In genomic region chr1:74524746-74525145, GRCm38 (mm10) we compare ENCODE assay signal across 24 mouse cellular contexts. TPM values are rescaled to one million over a fixed set of nuclear protein-coding genes. Genes with fewer than 3 reads are reported as not detected.
A peak's percentile ranks its signal among the peaks of the same experiment; 100 is the strongest.
DNase-seq lines count a peak whose midpoint lies in the region; ATAC-seq and TF ChIP-seq lines count a peak whose summit lies in the region.
"Had no signal": no experiment of that assay in that cellular context is flagged by ENCODE, and none has a peak within 500 bp of the region (broad histone marks: within the 10 kb centered on the region; RNA-seq: fewer than 3 reads in every experiment).

No protein-coding gene starts in this region.

- H3K9me3 ChIP-seq in kidney, embryonic 16.5 days (ENCODE audit: low read length), result no peaks in the 10 kb centered on the region
- H3K9me3 ChIP-seq: embryonic facial prominence, embryonic 10.5 days; embryonic facial prominence, embryonic 12.5 days; forebrain, embryonic 13.5 days; forebrain, embryonic 15.5 days; G1E had no signal

- DNase-seq in heart, adult 11 months, result peak; percentile 18
- DNase-seq in heart, postnatal 14 days, result no peak
- DNase-seq in kidney, adult 2 months, result peak; percentile 73
- DNase-seq in kidney, adult 9 months, result peak; percentile 71
- DNase-seq in kidney, adult 18-20 months, result no peak
- DNase-seq: adrenal gland, adult 8-10 months; adrenal gland, postnatal 14 days; adrenal gland, postnatal 36 days; B cell, adult 2 months; cerebellum, adult 11-12 months; cerebellum, adult 2 months; cerebellum, adult 9-10 months; cerebellum, postnatal 10 days; cerebellum, postnatal 25 days had no signal

- intact Hi-C loops in heart, postnatal 14 days (cut with DNase I), result no loop called here

- TF ChIP-seq CTCF in kidney, adult 2 months (conservative IDR thresholded peaks at IDR 0.05; ENCODE audit: insufficient read depth, insufficient read length, low read depth, low read length), result no peak

- H3K27me3 ChIP-seq in kidney, adult 2 months (replicated peaks; ENCODE audit: control insufficient read depth, insufficient read depth, low read length), result no peaks in the 10 kb centered on the region
- no peaks in the 10 kb centered on the region for H3K27me3 ChIP-seq in kidney, embryonic 16.5 days (ENCODE audit: insufficient read depth, low read length)
- H3K27me3 ChIP-seq: CH12.LX; embryonic facial prominence, embryonic 12.5 days; forebrain, embryonic 13.5 days; forebrain, embryonic 15.5 days; Patski had no signal

- H3K4me3 ChIP-seq in kidney, adult 2 months (ENCODE audit: insufficient read depth, low read depth, low read length), result no peak overlapping the region
- no peak overlapping the region for H3K4me3 ChIP-seq in kidney, embryonic 16.5 days (ENCODE audit: low read length)
- H3K4me3 ChIP-seq: embryonic facial prominence, embryonic 10.5 days; embryonic facial prominence, embryonic 12.5 days; forebrain, embryonic 13.5 days; forebrain, embryonic 15.5 days had no signal

- H3K27ac ChIP-seq in kidney, adult 2 months (ENCODE audit: insufficient read depth, low read depth, low read length), result no peak overlapping the region
- H3K27ac ChIP-seq in kidney, embryonic 16.5 days (ENCODE audit: low read length), result no peak overlapping the region
- H3K27ac ChIP-seq: embryonic facial prominence, embryonic 10.5 days; embryonic facial prominence, embryonic 12.5 days; forebrain, embryonic 13.5 days; forebrain, embryonic 15.5 days had no signal

- H3K36me3 ChIP-seq in kidney, adult 2 months (ENCODE audit: control insufficient read depth, insufficient read depth, low read length), result peaks cover 13% of the 10 kb centered on the region
- H3K36me3 ChIP-seq in kidney, embryonic 16.5 days (ENCODE audit: insufficient read depth, low read length), result peaks cover 71% of the 10 kb centered on the region

- peaks cover 8% of the 10 kb centered on the region; the same call in 1 of the 2 replicates for H3K4me1 ChIP-seq in kidney, adult 2 months (ENCODE audit: control insufficient read depth, insufficient read depth, low read length)
- H3K4me1 ChIP-seq in kidney, embryonic 16.5 days (ENCODE audit: insufficient read depth, low read length), result no peaks in the 10 kb centered on the region
- H3K4me1 ChIP-seq: embryonic facial prominence, embryonic 10.5 days; embryonic facial prominence, embryonic 12.5 days; forebrain, embryonic 13.5 days; forebrain, embryonic 15.5 days had no signal

- no peak overlapping the region for H3K4me2 ChIP-seq in kidney, embryonic 16.5 days (replicated peaks; ENCODE audit: low read depth, low read length)
- H3K4me2 ChIP-seq: embryonic facial prominence, embryonic 12.5 days; forebrain, embryonic 13.5 days; forebrain, embryonic 15.5 days had no signal

- H3K9ac ChIP-seq in kidney, embryonic 16.5 days (replicated peaks; ENCODE audit: low read length), result no peak overlapping the region
- H3K9ac ChIP-seq: embryonic facial prominence, embryonic 12.5 days; forebrain, embryonic 13.5 days; forebrain, embryonic 15.5 days had no signal

- no peak for TF ChIP-seq POLR2A in kidney, adult 2 months (IDR thresholded peaks at IDR 0.05; ENCODE audit: low read depth, low read length)

- 71% methylated on average over 4 of the region's 4 CpGs for WGBS in kidney, adult 2 months
- 89% methylated on average over 4 of the region's 4 CpGs for WGBS in kidney, embryonic 16.5 days

- ATAC-seq in kidney, embryonic 16.5 days (ENCODE audit: low FRiP score, low TSS enrichment), result no peak
- ATAC-seq: activated CD4-positive, CD25-positive, alpha-beta regulatory T cell, adult 4 months; CD4-positive, CD25-positive, alpha-beta regulatory T cell, adult 4 months; forebrain, embryonic 13.5 days; forebrain, embryonic 15.5 days; Patski had no signal

RNA-seq across cellular contexts. Expression of gene Plcd4, which starts 17.9 kb away (rescaled TPM):
- total RNA-seq in heart, postnatal 14 days (2021), result not detected
- 1.0 and 1.4 TPM in 2 replicates for polyA plus RNA-seq in kidney, adult 2 months (2012; rRNA removed)
- 1.3 TPM in 2 replicates for polyA plus RNA-seq in kidney, embryonic 16.5 days (2015; fragmentation: Nextera tagmentation; extraction: Ambion mirVana)
- polyA plus RNA-seq: G1E had no signal

RNA-seq across cellular contexts. Expression of gene Cnot9, which starts 18.9 kb away (rescaled TPM):
- 10 to 100 TPM; 16.0 to 17.2 TPM for total RNA-seq in heart, postnatal 14 days (2021)
- polyA plus RNA-seq in kidney, adult 2 months (2012; rRNA removed), result 16.4 and 18.6 TPM in 2 replicates
- polyA plus RNA-seq in kidney, embryonic 16.5 days (2015; fragmentation: Nextera tagmentation; extraction: Ambion mirVana), result 63.7 and 71.7 TPM in 2 replicates

RNA-seq across cellular contexts. Expression of gene Usp37, which starts 19.3 kb away (rescaled TPM):
- 10 to 100 TPM; 10.8 to 12.4 TPM for total RNA-seq in heart, postnatal 14 days (2021)
- 4.1 and 4.3 TPM in 2 replicates for polyA plus RNA-seq in kidney, adult 2 months (2012; rRNA removed)
- polyA plus RNA-seq in kidney, embryonic 16.5 days (2015; fragmentation: Nextera tagmentation; extraction: Ambion mirVana), result 31.5 and 36.5 TPM in 2 replicates

Comparison
In these comparisons a context has a peak if more than half of its experiments do, and no peak if none do; other contexts are left out.
1. DNase-seq: peak in heart, adult 11 months (single experiment), kidney, adult 2 months (single experiment) and kidney, adult 9 months (single experiment); none in heart, postnatal 14 days (0 of 2) and kidney, adult 18-20 months (single experiment).